Mouse (Mus musculus) testis, adult 2 months (tissue): ENCODE data around the gene Cbln3.

Experiments
- CTCF ChIP-seq: fragments of 200-500 bp; IDR thresholded peaks from 2 replicates; pipeline ENCODE4 v1.5.1; 2012; ENCODE audit warnings: low read depth, mild to moderate bottlenecking, inconsistent platforms, low read length, moderate library complexity; ENCODE audit not compliant: control insufficient read depth, insufficient read depth, insufficient replicate concordance
- POLR2A ChIP-seq: fragments of 200-500 bp; IDR thresholded peaks from 2 replicates; pipeline ENCODE4 v1.6.1; 2012; ENCODE audit warnings: low read depth, mild to moderate bottlenecking, inconsistent platforms, low read length, moderate library complexity; ENCODE audit not compliant: control insufficient read depth

DNA sequence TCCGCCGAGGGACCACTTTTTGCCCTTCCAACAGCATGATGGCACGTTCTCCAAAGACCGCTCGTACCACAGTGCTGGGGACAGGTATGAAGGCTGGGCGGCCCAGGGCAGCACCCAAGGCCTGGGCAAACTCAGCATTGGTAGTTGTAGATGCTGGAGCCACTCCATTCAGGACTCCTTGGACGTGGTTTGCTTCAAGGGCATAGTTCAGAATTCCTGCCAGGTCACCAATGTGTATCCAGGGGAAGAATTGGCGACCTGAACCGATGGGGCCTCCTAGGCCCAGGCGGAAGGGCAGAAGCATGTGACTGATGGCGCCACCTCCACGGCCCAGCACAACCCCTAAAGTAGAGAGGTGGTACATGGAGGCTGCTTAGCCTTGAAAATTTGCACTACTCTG, 13.5 kb upstream of the Cbln3 start:
- TF ChIP-seq CTCF (no peak), POLR2A (no peak)
